Mouse (Mus musculus): Measurements from ENCODE around the gene Rnf180. TPM values are rescaled to one million over a fixed set of nuclear protein-coding genes. Genes with fewer than 3 reads are reported as not detected.

Rnf180 gene
- polyA plus RNA-seq, 1 experiment from 2014 or later, result 0.51 TPM

DNA sequence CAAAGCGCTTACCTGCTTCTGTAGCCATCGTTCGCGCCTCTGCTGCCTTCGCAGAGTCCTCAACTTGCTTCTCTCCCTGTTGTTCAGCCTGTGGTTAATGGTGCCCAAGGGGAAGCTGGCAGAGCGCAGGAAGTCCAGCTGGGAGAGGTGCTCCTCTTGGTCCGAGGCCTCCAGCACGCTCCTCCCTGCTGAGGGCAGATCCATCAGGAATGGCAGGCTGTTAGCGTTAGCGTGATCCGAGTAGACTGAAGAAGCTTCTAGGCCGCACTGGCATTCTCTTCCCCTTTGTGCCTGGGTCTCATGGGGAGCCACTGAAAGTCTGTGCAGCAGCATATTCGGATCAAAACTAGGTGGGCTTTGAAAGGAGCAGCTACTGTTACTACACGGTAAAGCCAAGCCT lies 45.0 kb downstream of the Rnf180 start:
- no peak overlapping the region for H3K4me3 ChIP-seq (replicated peaks)
- no peak overlapping the region for H3K27ac ChIP-seq (replicated peaks)
- no peak for ATAC-seq (ENCODE audit: insufficient read depth)
- no peak overlapping the region for H3K4me2 ChIP-seq
- H3K4me1 ChIP-seq (replicated peaks), result no peaks in the 10 kb centered on the region
- WGBS (ENCODE audit: insufficient replicate concordance), result 83% methylated on average over 14 of the region's 14 CpGs
- no peaks in the 10 kb centered on the region for H3K9me3 ChIP-seq (replicated peaks)
- H3K36me3 ChIP-seq (replicated peaks), result no peaks in the 10 kb centered on the region
- no peak overlapping the region for H3K9ac ChIP-seq
- H3K27me3 ChIP-seq, result no peaks in the 10 kb centered on the region

DNA sequence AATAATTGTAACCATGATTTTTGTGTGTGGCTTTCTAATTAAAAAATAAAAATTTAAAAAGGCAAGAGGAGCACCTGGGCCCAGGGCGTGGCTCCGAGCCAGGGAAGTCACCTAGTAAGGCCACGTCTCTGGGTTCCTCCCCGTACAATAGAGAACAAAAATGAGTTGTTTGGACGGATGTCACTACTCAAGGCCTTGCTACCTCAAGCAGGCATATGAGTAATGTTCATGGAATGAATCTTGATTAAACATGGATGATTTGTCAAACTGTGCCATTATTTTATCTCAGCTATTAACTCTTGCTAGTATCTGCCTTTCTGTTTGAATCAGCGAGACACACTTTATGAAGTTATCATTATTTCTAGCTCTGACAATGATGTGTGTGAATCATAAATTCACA lies 46.9 kb downstream of the Rnf180 start:
- ATAC-seq (ENCODE audit: insufficient read depth), result no peak
- Histone ChIP-seq H3K4me1 (replicated peaks) (no peaks in the 10 kb centered on the region), H3K27ac (replicated peaks) (no peak overlapping the region), H3K9ac (no peak overlapping the region), H3K9me3 (replicated peaks) (no peaks in the 10 kb centered on the region), H3K27me3 (no peaks in the 10 kb centered on the region), H3K4me3 (replicated peaks) (no peak overlapping the region), H3K4me2 (no peak overlapping the region), H3K36me3 (replicated peaks) (no peaks in the 10 kb centered on the region)
- 79% methylated on average over 6 of the region's 6 CpGs for WGBS (ENCODE audit: insufficient replicate concordance)

DNA sequence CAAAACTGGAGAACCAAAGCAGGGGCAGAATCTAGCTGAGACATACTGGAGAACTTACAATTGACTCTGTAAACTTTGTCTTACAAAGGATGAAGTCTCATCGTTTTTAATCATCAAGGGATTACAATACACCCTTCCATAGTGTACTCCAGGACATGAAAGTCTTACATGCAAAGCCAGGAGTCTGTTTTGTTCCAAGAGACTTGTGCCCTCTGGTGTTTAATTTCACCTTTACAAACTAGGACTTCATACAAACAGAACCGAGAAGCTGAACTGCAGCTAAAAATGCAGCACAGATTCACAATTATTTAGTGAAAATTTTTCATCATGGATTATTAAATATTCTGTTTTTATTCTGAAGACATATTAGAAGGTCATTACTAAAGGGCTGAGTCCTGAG lies 53.8 kb downstream of the Rnf180 start:
- Histone ChIP-seq H3K4me1 (replicated peaks) (no peaks in the 10 kb centered on the region), H3K36me3 (replicated peaks) (no peaks in the 10 kb centered on the region), H3K9ac (no peak overlapping the region), H3K9me3 (replicated peaks) (no peaks in the 10 kb centered on the region), H3K27ac (replicated peaks) (no peak overlapping the region), H3K4me3 (replicated peaks) (no peak overlapping the region), H3K4me2 (no peak overlapping the region), H3K27me3 (no peaks in the 10 kb centered on the region)
- WGBS (ENCODE audit: insufficient replicate concordance), result 56% methylated on average over 2 of the region's 2 CpGs
- ATAC-seq (ENCODE audit: insufficient read depth), result no peak

DNA sequence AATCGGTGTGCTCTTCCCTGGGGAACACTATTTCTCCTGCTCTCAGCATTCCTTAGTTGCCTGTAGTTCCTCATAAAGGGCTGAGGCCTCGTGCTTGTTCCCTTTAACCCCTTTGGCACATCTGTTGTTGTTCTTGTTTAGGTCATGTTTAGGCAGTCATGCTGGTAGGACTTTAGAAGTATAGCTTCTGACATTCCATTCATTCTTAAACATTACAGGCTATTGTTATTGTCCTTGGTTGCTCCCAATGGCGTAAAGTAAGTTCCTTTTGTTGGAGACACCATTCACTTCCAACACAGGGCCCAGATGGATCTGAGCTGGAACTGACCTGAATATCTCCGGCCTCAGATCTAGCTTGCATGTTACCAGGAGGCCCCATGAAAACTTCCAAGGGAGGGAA lies 67.5 kb downstream of the Rnf180 start:
- WGBS (ENCODE audit: insufficient replicate concordance), result 59% methylated on average over 4 of the region's 4 CpGs

DNA sequence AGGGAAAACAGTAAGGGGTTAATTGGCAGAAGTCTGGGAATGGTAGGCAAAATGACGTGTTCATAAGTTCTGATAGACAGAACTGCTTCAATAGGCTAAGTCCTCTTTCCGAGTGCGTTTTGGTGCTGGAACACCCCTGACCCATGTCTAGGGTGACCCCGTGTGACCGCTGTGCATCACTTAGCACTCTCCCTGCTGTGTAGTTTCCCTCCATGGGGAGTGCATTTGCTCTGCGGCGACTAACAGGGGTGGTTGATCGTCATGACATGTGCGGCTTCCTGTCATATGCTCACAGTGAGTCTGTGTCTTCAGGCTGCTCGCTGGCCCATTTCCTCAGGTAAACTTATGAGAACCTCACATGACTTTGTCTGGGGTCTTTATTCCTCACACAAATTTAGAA lies 70.6 kb downstream of the Rnf180 start:
- Histone ChIP-seq H3K9me3 (replicated peaks) (no peaks in the 10 kb centered on the region), H3K4me2 (no peak overlapping the region), H3K36me3 (replicated peaks) (no peaks in the 10 kb centered on the region), H3K9ac (no peak overlapping the region), H3K4me3 (replicated peaks) (no peak overlapping the region), H3K27ac (replicated peaks) (no peak overlapping the region), H3K27me3 (no peaks in the 10 kb centered on the region), H3K4me1 (replicated peaks) (no peaks in the 10 kb centered on the region)
- ATAC-seq (ENCODE audit: insufficient read depth), result no peak
- WGBS (ENCODE audit: insufficient replicate concordance), result 40% methylated on average over 10 of the region's 10 CpGs

More for the DNA sequence above, 67.5 kb downstream of the Rnf180 start:
- Histone ChIP-seq H3K9me3 (replicated peaks) (no peaks in the 10 kb centered on the region), H3K4me3 (replicated peaks) (no peak overlapping the region), H3K4me2 (no peak overlapping the region), H3K36me3 (replicated peaks) (no peaks in the 10 kb centered on the region), H3K4me1 (replicated peaks) (no peaks in the 10 kb centered on the region), H3K27me3 (no peaks in the 10 kb centered on the region), H3K27ac (replicated peaks) (no peak overlapping the region), H3K9ac (no peak overlapping the region)
- ATAC-seq (ENCODE audit: insufficient read depth), result no peak

DNA sequence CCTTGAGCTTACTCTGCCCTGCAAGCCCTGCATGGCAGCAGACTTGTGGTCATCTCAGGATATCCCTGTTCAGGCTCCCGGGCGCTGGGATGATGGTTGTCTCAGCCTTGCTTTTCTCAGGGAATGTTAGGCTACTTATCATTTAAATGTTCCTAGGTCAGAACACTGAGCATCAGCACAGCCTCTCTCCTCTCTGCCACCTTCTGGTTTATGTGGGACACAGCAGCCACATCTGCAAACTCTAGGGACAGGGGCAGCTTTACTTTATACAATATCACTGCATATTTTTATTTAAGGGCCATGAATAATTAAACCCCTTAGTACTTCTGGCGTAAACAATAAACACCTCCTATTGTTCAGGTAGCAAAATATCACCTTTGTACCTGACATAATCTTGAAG lies 71.5 kb downstream of the Rnf180 start:
- no peak for ATAC-seq (ENCODE audit: insufficient read depth)
- Histone ChIP-seq H3K27ac (replicated peaks) (no peak overlapping the region), H3K9me3 (replicated peaks) (no peaks in the 10 kb centered on the region), H3K4me3 (replicated peaks) (no peak overlapping the region), H3K9ac (no peak overlapping the region), H3K36me3 (replicated peaks) (no peaks in the 10 kb centered on the region), H3K27me3 (no peaks in the 10 kb centered on the region), H3K4me1 (replicated peaks) (no peaks in the 10 kb centered on the region), H3K4me2 (no peak overlapping the region)
- 53% methylated on average over 3 of the region's 3 CpGs for WGBS (ENCODE audit: insufficient replicate concordance)

DNA sequence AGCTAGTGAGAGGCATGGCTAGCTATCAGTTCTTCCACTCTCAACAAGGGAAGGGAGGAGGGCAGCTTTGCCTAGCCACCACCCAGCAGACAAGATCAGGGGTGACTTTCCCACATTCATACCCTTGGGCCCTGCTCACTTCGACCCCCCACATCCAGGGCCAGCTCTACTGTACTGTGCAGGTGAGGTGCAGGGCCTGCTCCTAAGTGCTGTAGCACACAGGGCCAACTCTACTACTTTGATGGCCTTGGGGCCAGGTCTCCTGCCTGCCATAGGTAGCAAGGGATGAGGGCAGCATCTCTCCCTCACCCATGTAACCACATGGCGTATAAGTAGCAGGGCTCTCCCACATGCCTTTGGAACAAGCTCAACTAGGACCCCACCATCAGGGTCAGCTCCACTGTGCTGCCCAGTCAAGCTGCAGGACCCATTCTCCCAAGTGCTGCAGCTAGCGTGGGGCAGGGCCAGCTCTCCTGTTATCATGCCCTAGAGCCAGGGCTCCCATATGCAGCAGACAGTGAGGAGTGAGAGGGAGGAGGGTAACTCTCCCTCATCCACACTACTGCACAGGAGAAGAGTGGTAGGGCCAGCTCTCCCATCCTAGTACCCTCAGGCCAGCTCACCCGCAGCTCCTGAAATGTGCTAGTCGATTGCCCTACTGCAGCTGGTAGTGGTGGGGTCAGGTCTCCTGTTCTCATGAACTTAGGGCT lies 72.4 kb downstream of the Rnf180 start:
- 64% methylated on average over 5 of the region's 5 CpGs for WGBS (ENCODE audit: insufficient replicate concordance)
- Histone ChIP-seq H3K9ac (no peak overlapping the region), H3K9me3 (replicated peaks) (no peaks in the 10 kb centered on the region), H3K27ac (replicated peaks) (no peak overlapping the region), H3K4me3 (replicated peaks) (no peak overlapping the region), H3K36me3 (replicated peaks) (no peaks in the 10 kb centered on the region), H3K27me3 (no peaks in the 10 kb centered on the region), H3K4me2 (no peak overlapping the region), H3K4me1 (replicated peaks) (no peaks in the 10 kb centered on the region)
- 0 out of 2 replicates have a peak, but pooled peaks have one; percentile 15 for ATAC-seq (ENCODE audit: insufficient read depth)

DNA sequence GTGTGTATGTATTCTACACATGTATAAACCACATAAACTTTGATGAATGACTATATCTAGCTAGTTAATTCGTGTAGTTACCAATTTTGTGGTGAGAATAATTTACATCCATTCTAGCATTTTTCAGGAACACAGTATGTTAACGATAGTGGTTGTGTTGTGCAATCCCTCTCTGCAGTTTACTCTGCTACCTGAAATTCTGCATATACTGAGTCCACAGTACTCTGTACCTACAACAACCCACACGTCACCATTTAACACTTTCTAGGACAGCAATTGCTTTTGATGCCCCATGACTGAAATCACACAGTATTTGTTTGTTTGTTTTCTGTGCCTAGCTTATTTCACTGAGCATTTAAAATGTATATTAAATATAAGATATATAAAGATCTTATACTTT lies 83.9 kb downstream of the Rnf180 start:
- no peaks in the 10 kb centered on the region for H3K27me3 ChIP-seq
- WGBS (ENCODE audit: insufficient replicate concordance), result 40% methylated on average over 3 of the region's 3 CpGs
- no peak for ATAC-seq (ENCODE audit: insufficient read depth)

DNA sequence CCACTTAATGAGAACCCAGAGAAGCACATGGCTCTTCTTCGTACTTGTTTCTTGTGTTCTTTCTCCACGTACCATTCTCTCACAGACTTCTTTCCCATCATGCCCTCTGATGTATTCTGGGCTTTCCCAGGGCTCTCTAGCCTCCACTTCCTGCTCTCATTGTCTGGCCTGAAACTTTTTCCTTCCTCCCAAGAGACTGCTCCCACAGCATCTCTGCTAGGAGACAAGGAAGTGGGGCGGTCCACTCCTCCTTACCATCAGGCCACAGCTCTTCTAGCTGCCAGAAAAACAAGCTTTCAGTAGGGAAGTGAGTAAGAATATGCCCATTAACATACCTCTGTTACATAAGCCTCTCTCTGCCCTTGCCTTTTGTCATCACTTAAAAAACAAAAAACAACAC lies 90.8 kb downstream of the Rnf180 start:
- WGBS (ENCODE audit: insufficient replicate concordance), result 81% methylated on average over 3 of the region's 3 CpGs
- Histone ChIP-seq H3K4me3 (replicated peaks) (no peak overlapping the region), H3K36me3 (replicated peaks) (no peaks in the 10 kb centered on the region), H3K27me3 (no peaks in the 10 kb centered on the region), H3K4me2 (no peak overlapping the region), H3K9ac (no peak overlapping the region), H3K4me1 (replicated peaks) (no peaks in the 10 kb centered on the region), H3K9me3 (replicated peaks) (no peaks in the 10 kb centered on the region), H3K27ac (replicated peaks) (no peak overlapping the region)
- ATAC-seq (ENCODE audit: insufficient read depth), result no peak

More for the DNA sequence above, 83.9 kb downstream of the Rnf180 start:
- no peaks in the 10 kb centered on the region for H3K9me3 ChIP-seq (replicated peaks)
- no peaks in the 10 kb centered on the region for H3K4me1 ChIP-seq (replicated peaks)
- H3K36me3 ChIP-seq (replicated peaks), result no peaks in the 10 kb centered on the region
- no peak overlapping the region for H3K4me2 ChIP-seq
- no peak overlapping the region for H3K9ac ChIP-seq
- H3K27ac ChIP-seq (replicated peaks), result no peak overlapping the region
- H3K4me3 ChIP-seq (replicated peaks), result no peak overlapping the region

DNA sequence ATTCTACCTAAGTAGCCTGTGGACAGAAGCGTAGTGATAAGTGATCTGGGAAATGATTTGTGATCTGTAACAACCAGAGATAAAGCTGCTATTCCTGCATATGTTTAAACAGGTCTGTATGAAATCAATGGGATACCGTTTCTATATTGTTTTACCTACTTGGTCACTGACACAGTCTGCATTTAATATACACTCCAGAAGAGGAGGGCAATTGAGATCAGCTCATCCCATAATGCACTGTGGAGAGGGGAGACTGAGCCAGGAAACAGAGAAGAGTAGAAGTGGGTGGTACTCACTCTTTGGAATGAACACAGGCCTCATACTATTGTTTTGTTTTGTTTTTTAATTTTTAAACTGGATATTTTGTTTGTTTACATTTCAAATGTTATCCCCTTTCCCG lies 96.0 kb downstream of the Rnf180 start:
- Histone ChIP-seq H3K4me1 (replicated peaks) (no peaks in the 10 kb centered on the region), H3K9me3 (replicated peaks) (no peaks in the 10 kb centered on the region), H3K4me2 (no peak overlapping the region), H3K4me3 (replicated peaks) (no peak overlapping the region), H3K36me3 (replicated peaks) (no peaks in the 10 kb centered on the region), H3K27me3 (no peaks in the 10 kb centered on the region), H3K27ac (replicated peaks) (no peak overlapping the region), H3K9ac (no peak overlapping the region)
- 63% methylated on average over 3 of the region's 3 CpGs for whole genome bisulfite sequencing (ENCODE audit: insufficient replicate concordance)
- no peak for ATAC-seq (ENCODE audit: insufficient read depth)

DNA sequence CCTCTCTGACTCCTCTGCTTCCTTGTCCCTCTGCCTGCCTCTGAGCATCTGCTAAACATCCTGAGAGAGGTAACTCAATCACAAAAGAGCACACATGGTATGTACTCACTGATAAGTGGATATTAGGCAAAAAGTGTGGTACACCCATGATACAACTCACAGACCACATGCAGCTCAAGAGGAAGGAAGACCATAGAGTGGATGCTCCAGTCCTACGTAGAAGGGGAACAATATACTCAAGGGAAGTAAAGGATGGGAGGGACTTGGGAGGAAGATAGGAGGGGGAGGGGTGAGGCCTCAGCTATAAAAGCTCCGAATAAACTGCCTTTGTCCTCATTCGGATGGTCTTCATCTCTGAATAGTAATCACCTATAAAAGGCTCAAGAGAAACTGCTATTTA lies 96.6 kb downstream of the Rnf180 start:
- WGBS (ENCODE audit: insufficient replicate concordance), result 18% methylated on average over 3 of the region's 3 CpGs
- Histone ChIP-seq H3K9ac (no peak overlapping the region), H3K4me1 (replicated peaks) (no peaks in the 10 kb centered on the region), H3K36me3 (replicated peaks) (no peaks in the 10 kb centered on the region), H3K27me3 (no peaks in the 10 kb centered on the region), H3K4me2 (no peak overlapping the region), H3K9me3 (replicated peaks) (no peaks in the 10 kb centered on the region), H3K27ac (replicated peaks) (no peak overlapping the region), H3K4me3 (replicated peaks) (no peak overlapping the region)
- no peak for ATAC-seq (ENCODE audit: insufficient read depth)

DNA sequence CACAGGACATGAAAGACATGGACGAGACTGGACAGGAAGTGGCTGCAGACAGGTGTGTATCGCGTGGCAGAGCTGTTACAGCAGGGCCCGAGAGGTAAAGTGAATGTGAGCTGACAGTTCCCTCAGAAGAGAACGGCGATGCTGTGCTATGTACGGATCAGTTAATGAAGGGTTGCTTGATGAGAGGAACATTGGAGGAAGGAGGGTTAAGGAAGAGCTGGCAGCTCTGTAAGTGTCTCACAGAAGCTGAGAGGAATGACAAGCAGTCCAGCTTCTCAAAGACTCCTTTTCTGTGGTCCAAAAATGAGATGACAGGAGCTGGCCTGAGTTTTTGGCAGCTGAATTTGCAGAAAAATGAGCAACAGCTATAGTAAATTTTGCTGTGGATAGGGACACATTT lies 101.0 kb downstream of the Rnf180 start:
- H3K27ac ChIP-seq (replicated peaks), result no peak overlapping the region
- H3K4me2 ChIP-seq, result no peak overlapping the region
- WGBS (ENCODE audit: insufficient replicate concordance), result 63% methylated on average over 7 of the region's 7 CpGs
- no peaks in the 10 kb centered on the region for H3K27me3 ChIP-seq
- no peaks in the 10 kb centered on the region for H3K4me1 ChIP-seq (replicated peaks)
- no peak overlapping the region for H3K4me3 ChIP-seq (replicated peaks)
- no peak for ATAC-seq (ENCODE audit: insufficient read depth)
- no peaks in the 10 kb centered on the region for H3K9me3 ChIP-seq (replicated peaks)
- H3K9ac ChIP-seq, result no peak overlapping the region
- H3K36me3 ChIP-seq (replicated peaks), result no peaks in the 10 kb centered on the region

Data from liver, embryonic 15.5 days (tissue).